Mouse (Mus musculus) neural tube, embryonic 12.5 days (tissue): Measurements from ENCODE around the gene Gm6370. TPM values are rescaled to one million over a fixed set of nuclear protein-coding genes. Genes with fewer than 3 reads are reported as not detected.
"Not testable (repeated sequence)": the region's sequence is repeated elsewhere in the genome, so short reads cannot be mapped to it uniquely, and the experiment has no call there.

Experiments
- ATAC-seq: fragments of 200-750 bp; cut with Nextera tagmentation; 2 replicates; pipeline ENCODE4 v1.8.0; 2017; ENCODE audit warnings: low read depth, mild to moderate bottlenecking, moderate TSS enrichment, moderate library complexity; ENCODE audit not compliant: low FRiP score
- H3K27ac ChIP-seq: fragments of 300-500 bp; sonication (generic); 2 replicates; pipeline ENCODE4 v1.5.1; 2016
- H3K27me3 ChIP-seq: fragments of 300-500 bp; sonication (generic); replicated peaks from 2 replicates; pipeline ENCODE4 v1.6.1; 2016; ENCODE audit warnings: mild to moderate bottlenecking
- H3K36me3 ChIP-seq: fragments of 300-500 bp; sonication (generic); 2 replicates; pipeline ENCODE4 v1.6.1; 2016; ENCODE audit warnings: mild to moderate bottlenecking
- H3K4me1 ChIP-seq: fragments of 300-500 bp; sonication (generic); 2 replicates; pipeline ENCODE4 v1.6.1; 2016
- H3K4me2 ChIP-seq: fragments of 300-500 bp; sonication (generic); replicated peaks from 2 replicates; pipeline ENCODE4 v1.6.1; 2016; ENCODE audit warnings: mild to moderate bottlenecking
- H3K4me3 ChIP-seq: fragments of 300-500 bp; sonication (generic); 2 replicates; pipeline ENCODE4 v1.5.1; 2016
- H3K9ac ChIP-seq: fragments of 300-500 bp; sonication (generic); 2 replicates; pipeline ENCODE4 v1.6.1; 2016; ENCODE audit warnings: mild to moderate bottlenecking
- H3K9me3 ChIP-seq: fragments of 300-500 bp; sonication (generic); 2 replicates; pipeline ENCODE4 v1.6.1; 2016; ENCODE audit warnings: mild to moderate bottlenecking
- whole genome bisulfite sequencing: fragments of 180-500 bp; shearing (Covaris S2); methylation state at CpG from one replicate; pipeline ENCODE4 v1.1.7; 2016; 5-methylcytosine and 5-hydroxymethylcytosine counted together
- polyA plus RNA-seq: library from polyadenylated mRNA; unstranded; fragments of >200 nt; fragmentation: Nextera tagmentation; extraction: Ambion mirVana; gene quantifications from 2 replicates; pipeline ENCODE4 v1.2.1, GENCODE M21; 2016

Gene Gm6370
- polyA plus RNA-seq, 1 experiment from 2014 or later, result not detected

- H3K9me3 ChIP-seq, H3K4me3 ChIP-seq, H3K27ac ChIP-seq, H3K4me1 ChIP-seq, ATAC-seq, H3K9ac ChIP-seq, H3K36me3 ChIP-seq, H3K27me3 ChIP-seq, H3K4me2 ChIP-seq: not testable (repeated sequence)
- 9% methylated on average over 3 of the region's 4 CpGs for WGBS
These were observed 2.2 kb upstream of the Gm6370 start for GRCm38 (mm10) chr5:146488959-146489358.

- WGBS, result no CpG with 5 or more reads among the region's 5 CpGs
- not testable (repeated sequence) for ATAC-seq, H3K27ac ChIP-seq, H3K27me3 ChIP-seq, H3K4me1 ChIP-seq, H3K36me3 ChIP-seq, H3K9me3 ChIP-seq, H3K4me2 ChIP-seq, H3K4me3 ChIP-seq, H3K9ac ChIP-seq
These were observed 10.9 kb downstream of the Gm6370 start, which contains the start of gene 4930449I24Rik for GRCm38 (mm10) chr5:146502099-146502498. 4930449I24Rik (plus strand) TSS chr5:146502399.

GRCm38 (mm10) chr5:146513823-146514222 is 22.7 kb downstream of the Gm6370 start, which contains the start of gene Gm3402:
Gm3402 (plus strand) TSS chr5:146514123.
- H3K27ac ChIP-seq, H3K4me2 ChIP-seq, H3K36me3 ChIP-seq, H3K4me1 ChIP-seq, H3K9me3 ChIP-seq, H3K4me3 ChIP-seq, H3K9ac ChIP-seq, ATAC-seq, H3K27me3 ChIP-seq: not testable (repeated sequence)
- WGBS, result 88% methylated on average over 2 of the region's 5 CpGs

- not testable (repeated sequence) for H3K4me1 ChIP-seq, H3K4me3 ChIP-seq, H3K9ac ChIP-seq, H3K27me3 ChIP-seq, H3K36me3 ChIP-seq, H3K4me2 ChIP-seq, H3K9me3 ChIP-seq, ATAC-seq, H3K27ac ChIP-seq
- 93% methylated on average over 3 of the region's 3 CpGs for WGBS
These were observed 34.3 kb downstream of the Gm6370 start, which contains the start of gene Gm3404 for GRCm38 (mm10) chr5:146525501-146525900. Gm3404 (plus strand) TSS chr5:146525801.

- 98% methylated on average over 3 of the region's 3 CpGs for WGBS
- not testable (repeated sequence) for ATAC-seq
These were observed 46.2 kb downstream of the Gm6370 start, which contains the start of gene Gm3409 for GRCm38 (mm10) chr5:146537347-146537746. Gm3409 (plus strand) TSS chr5:146537647.

More at GRCm38 (mm10) chr5:146537347-146537746, 46.2 kb downstream of the Gm6370 start, which contains the start of gene Gm3409:
- not testable (repeated sequence) for H3K4me1 ChIP-seq, H3K27me3 ChIP-seq, H3K4me2 ChIP-seq, H3K36me3 ChIP-seq, H3K9me3 ChIP-seq, H3K27ac ChIP-seq, H3K9ac ChIP-seq, H3K4me3 ChIP-seq

Other genes starting within 250 kb of the Gm6370 start
- 10.9 and 12.0 TPM in 2 replicates for gene Wasf3, start 106.4 kb upstream of the Gm6370 start, polyA plus RNA-seq
- not detected in 2 replicates for gene Gm6408, start 9.4 kb upstream of the Gm6370 start, polyA plus RNA-seq
- not detected in 2 replicates for gene 4930449I24Rik, start 11.0 kb downstream of the Gm6370 start, polyA plus RNA-seq
- gene Gm3402, start 22.8 kb downstream of the Gm6370 start, polyA plus RNA-seq, result not detected in 2 replicates
- gene Gm3404, start 34.4 kb downstream of the Gm6370 start, polyA plus RNA-seq, result not detected in 2 replicates
- gene Gm3409, start 46.3 kb downstream of the Gm6370 start, polyA plus RNA-seq, result not detected in 2 replicates
- gene Gm3415, start 64.8 kb downstream of the Gm6370 start, polyA plus RNA-seq, result not detected in 2 replicates
- gene Gpr12, start 93.9 kb downstream of the Gm6370 start, polyA plus RNA-seq, result 3.5 and 4.0 TPM in 2 replicates